Mouse (Mus musculus) gastrocnemius, postnatal 36 days (tissue): Measurements from ENCODE around the gene Rhof. TPM values are rescaled to one million over a fixed set of nuclear protein-coding genes. Genes with fewer than 3 reads are reported as not detected.
"Not testable (repeated sequence)": the region's sequence is repeated elsewhere in the genome, so short reads cannot be mapped to it uniquely, and the experiment has no call there.

Experiments used
- DNase-seq, 2 experiments: peaks; one replicate each; pipeline ENCODE4 v3.0.0; 2022
- intact Hi-C: fragments of 180-260 bp; cut with DNase I; formaldehyde crosslinking; loops from one replicate; pipeline ENCODE4 v1.15.1; 2025
- total RNA-seq, 2 experiments: library from RNA; stranded (reverse); gene quantifications; 2 replicates each; pipeline ENCODE4 v1.2.3; 2021

Rhof gene
- total RNA-seq, 2 experiments from 2014 or later: 0.15 to 0.38 TPM

DNA sequence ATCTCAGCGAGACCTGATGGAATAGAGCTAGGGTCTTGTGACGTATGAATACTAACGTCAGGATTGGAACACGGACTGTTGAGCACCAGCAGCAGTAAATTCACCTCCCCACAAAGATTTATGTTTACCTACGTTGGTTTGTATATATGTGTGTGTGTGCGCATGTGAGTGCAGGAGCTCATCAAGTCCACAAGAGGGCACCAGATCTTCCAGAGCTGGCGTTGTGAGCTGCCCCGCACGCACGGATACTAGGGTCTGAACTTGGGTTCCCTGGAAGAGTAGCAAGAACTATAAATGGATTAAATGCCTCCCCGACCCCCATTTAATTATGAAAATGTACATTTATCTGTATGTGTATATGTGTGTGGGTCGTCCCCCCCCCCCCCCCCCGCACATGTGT, 52.0 kb downstream of the Rhof start:
- DNase-seq: no peak
- intact Hi-C loops: no loop called here

DNA sequence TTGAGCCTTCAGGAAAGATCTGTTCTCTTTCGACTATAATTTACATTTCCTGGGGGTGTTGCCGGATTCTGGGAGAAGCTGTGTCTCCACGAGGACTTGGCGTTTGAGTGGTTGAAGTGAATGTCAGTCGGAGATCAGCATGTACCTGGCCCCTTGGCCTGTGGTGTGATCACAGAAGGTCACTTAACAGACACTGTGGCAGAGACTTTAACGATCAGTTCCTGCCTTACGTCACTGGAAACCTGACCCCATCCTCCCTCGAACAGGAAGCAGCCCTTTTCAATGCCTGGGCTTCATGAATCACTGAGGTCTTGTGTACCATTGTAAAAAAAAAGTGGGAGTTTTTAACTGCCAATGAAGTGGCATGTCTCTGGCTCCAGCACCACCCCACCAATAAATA, 52.5 kb downstream of the Rhof start:
- DNase-seq: no peak
- intact Hi-C loops: no loop called here

- intact Hi-C loops: no loop called here
- no peak for DNase-seq
These were observed 52.9 kb downstream of the Rhof start for GRCm38 (mm10) chr5:123079568-123079967.

DNA sequence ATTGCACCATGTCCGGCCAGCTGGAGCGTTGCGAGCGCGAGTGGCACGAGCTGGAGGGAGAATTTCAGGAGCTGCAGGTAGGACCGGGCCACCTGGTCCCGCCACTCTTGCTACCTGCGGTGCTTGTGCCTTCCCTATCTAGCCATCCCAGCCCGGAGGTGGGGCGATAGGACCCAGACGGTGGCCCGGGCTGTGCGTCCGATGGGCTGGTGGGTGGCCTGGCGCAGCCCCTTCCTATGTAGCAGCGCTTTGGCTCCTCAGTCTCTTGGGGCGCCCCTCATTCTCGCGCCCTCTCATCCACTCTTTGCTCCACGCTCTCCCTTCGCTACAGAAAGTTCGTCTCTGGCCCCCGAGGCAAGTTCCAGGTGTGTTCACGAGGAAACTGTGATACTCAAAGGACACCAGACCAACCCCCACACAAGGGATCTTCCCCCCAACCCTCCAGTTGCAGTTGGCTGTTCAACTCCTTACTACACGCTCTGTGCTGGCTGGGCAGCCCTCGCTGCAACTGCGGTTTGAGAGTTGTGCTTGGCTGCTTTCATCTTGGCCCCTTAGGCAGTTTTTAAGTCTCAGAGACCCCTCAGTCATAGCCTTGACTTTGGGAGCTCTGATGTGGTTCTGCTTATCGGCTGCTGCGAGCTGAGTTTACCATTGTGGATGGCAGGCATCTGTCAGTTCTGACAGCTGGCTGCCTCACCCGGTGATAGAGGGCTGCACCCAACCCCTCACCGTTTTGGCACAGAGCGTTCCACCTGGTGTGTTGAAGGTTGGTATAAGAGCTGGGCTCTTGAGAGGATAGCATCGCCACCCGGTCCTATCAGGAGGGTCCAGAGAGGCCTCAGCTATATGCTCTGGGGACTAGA, 55.8 kb downstream of the Rhof start:
- no peak for DNase-seq
- intact Hi-C loops: loop anchor here (1.0 kb wide), 1 partner anchor 34 kb away; no protein-coding TSS in a partner anchor

GRCm38 (mm10) chr5:123075576-123076418, 56.7 kb downstream of the Rhof start:
- intact Hi-C loops: loop anchor here (1.0 kb wide), 1 partner anchor 35 kb away; no protein-coding TSS in a partner anchor
- DNase-seq: peak; percentile 86 to 94

DNA sequence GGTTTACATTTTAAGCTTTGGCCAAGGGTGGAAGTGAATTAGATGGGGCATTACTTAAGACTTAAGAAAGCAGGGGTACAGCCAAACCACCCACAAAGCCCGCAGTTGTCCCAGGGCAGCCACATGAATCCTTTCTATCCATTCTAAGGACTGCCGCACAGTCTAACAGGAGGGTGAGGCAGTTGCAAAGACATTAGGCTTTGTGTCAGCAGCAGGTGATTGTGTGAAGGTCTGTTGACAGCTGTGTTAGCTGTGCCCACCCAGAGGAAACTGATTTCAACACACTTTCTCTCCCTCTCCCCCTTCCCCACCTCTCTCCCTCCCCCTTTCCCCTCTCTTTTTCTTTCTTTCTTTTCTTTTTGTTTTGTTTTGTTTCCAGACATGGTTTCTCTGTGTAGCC, 63.8 kb downstream of the Rhof start:
- DNase-seq: no peak
- intact Hi-C loops: loop anchor here (2.0 to 5.0 kb wide), 3 partner anchors 48 to 104 kb away; partner anchors contain the start of gene Rhof

- intact Hi-C loops: loop anchor here (2.0 to 5.0 kb wide), 3 partner anchors 49 to 104 kb away; partner anchors contain the start of gene Rhof
- DNase-seq: no peak
These were observed 64.4 kb downstream of the Rhof start, which contains the start of gene Tmem120b for GRCm38 (mm10) chr5:123068115-123068514. TSS of gene Tmem120b (plus strand) at chr5:123068415.

DNA sequence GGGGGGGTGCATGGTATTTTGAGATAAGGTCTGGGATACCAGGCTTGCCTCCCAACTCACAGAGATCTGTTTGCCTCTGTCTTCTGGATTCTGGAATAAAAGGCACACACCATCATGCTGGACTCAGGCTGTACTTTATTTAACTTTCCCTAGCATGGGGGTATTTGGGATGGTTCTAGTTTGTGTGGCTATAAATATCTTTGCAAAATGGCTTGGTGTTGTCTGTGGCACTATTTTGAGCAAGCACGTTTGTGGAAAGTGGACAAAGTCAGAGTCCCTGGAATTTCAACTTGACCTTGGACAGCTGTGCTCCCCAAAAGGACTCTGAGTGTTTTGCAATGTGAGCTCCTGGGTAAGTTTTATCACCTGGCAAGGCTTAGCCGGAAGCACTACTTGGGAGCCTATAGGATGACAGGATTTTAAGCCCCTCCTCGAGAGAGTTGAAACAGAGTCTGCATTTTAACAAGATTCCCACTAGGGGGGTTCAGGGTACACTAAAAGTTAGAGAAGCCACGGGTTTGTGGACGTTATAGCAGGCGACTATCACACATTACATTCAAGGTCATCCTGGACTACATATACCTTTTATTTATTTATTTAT, 65.0 kb downstream of the Rhof start:
- DNase-seq: no peak
- intact Hi-C loops: loop anchor here (2.0 to 5.0 kb wide), 3 partner anchors 65 to 105 kb away; partner anchors contain the start of gene Rhof

GRCm38 (mm10) chr5:123064207-123064606, 68.3 kb downstream of the Rhof start:
- no peak for DNase-seq

GRCm38 (mm10) chr5:123063141-123063540, 69.4 kb downstream of the Rhof start:
- intact Hi-C loops: no loop called here
- no peak for DNase-seq

More at GRCm38 (mm10) chr5:123064207-123064606, 68.3 kb downstream of the Rhof start:
- intact Hi-C loops: no loop called here

- DNase-seq, intact Hi-C loops: not testable (repeated sequence)
These were observed 71.1 kb downstream of the Rhof start for GRCm38 (mm10) chr5:123061402-123061749.

DNA sequence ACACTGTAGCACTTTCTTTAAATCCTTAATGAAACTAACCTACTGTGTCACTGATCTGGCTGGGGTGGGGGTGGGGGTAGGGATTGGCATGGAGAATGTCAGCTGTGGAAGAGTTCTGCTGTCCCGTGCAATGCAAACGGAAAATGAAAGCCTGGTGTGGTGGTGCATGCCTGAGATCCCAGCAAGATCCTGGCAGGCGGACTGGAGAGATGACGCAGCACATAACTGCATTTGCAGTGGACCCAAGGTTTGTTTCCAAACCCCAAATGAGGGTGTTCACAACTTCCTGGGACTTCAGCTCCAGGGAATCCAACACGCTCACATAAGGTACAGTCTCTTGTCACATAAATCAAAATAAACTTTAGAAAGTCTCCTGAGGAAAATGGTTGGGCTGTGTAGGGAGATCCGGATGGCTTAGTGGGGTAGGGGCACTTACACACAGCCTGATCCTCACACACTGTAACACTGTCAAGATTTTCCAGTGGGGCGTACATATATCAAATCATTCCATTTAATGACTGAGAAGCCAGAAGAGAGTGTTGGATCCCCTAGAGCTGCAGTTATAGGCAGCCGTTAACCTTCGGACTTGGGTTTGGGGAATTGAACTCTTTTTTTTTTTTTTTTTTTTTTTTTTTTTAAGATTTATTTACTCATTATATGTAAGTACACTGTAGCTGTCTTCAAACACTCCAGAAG, 71.6 kb downstream of the Rhof start:
- peak in 1 of 2 experiments; percentile 30 for DNase-seq
- intact Hi-C loops: no loop called here

- intact Hi-C loops: no loop called here
- no peak for DNase-seq
These were observed 72.6 kb downstream of the Rhof start for GRCm38 (mm10) chr5:123059757-123060520.

DNA sequence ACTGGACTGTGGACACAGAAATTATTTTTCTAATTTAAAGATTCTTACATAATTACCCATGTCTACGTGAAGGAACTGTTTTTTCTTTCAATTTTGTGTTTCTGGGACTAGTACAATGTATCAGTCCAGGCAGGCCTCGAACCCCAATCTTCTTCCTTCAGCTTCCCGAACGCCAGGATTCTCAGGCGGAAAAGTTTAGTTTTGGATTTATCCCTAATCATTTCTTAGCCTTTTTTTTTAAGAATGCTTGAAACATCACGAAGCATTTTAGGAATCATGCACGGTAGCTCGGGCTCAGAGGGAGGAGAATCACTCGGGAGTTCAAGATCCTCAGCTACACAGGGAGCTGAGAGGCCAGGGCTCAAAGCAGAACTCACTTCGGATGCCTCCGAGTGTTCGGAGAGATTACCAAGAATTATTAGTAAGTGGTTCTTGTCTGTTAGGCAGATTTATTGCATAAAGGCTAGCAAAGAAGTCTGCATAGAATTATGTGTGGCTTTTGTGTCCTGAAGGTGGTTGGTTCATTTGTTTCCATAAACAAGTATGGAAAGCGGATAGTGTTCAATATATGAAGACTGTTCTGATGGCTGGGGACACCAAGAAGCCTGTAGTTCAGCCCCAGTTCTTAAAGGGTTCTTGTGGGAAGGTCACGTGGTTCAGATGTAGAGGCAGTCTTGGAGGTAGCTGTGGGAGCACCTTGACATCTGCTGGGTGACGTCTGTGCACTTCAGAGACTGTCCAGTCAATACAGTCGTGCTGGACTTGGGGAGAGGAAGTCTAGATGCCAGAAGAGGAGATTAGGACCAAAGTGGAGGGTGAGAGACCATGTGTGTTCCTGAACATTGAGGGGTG, 74.0 kb downstream of the Rhof start:
- intact Hi-C loops: no loop called here
- DNase-seq: no peak

GRCm38 (mm10) chr5:123057366-123058250, 74.9 kb downstream of the Rhof start:
- DNase-seq: peak; percentile 96 to 99
- intact Hi-C loops: no loop called here
